Mouse (Mus musculus) olfactory bulb, adult 2 months (tissue): ENCODE data around the gene Acp4.

Source experiments
- CTCF ChIP-seq: fragments of 200-500 bp; IDR thresholded peaks from 2 replicates; pipeline ENCODE4 v1.5.1; 2012; ENCODE audit warnings: low read depth, mild to moderate bottlenecking, low read length, moderate library complexity; ENCODE audit not compliant: insufficient read depth
- POLR2A ChIP-seq: fragments of 200-500 bp; IDR thresholded peaks from 2 replicates; pipeline ENCODE4 v1.6.1; 2012; ENCODE audit warnings: mild to moderate bottlenecking, low read depth, low read length, moderate library complexity; ENCODE audit not compliant: insufficient read depth

DNA sequence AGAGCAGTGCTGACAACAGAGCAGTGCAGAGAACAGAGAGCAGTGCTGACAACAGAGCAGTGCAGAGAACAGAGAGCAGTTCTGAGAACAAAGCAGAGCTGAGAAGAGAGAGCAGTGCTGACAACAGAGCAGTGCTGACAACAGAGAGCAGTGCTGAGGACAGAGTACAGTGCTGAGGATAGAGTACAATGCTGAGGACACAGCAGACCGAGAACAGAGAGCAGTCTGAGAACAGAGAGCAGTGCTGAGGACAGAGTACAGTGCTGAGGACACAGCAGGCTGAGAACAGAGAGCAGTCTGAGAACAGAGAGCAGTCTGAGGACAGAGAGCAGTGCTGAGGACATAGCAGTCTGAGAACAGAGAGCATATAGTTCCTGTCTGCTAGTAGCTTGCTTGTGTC, 16.5 kb downstream of the Acp4 start:
- TF ChIP-seq CTCF (no peak), POLR2A (no peak)
